9 mouse cellular contexts compared by ENCODE assay signal in the genomic region with DNA sequence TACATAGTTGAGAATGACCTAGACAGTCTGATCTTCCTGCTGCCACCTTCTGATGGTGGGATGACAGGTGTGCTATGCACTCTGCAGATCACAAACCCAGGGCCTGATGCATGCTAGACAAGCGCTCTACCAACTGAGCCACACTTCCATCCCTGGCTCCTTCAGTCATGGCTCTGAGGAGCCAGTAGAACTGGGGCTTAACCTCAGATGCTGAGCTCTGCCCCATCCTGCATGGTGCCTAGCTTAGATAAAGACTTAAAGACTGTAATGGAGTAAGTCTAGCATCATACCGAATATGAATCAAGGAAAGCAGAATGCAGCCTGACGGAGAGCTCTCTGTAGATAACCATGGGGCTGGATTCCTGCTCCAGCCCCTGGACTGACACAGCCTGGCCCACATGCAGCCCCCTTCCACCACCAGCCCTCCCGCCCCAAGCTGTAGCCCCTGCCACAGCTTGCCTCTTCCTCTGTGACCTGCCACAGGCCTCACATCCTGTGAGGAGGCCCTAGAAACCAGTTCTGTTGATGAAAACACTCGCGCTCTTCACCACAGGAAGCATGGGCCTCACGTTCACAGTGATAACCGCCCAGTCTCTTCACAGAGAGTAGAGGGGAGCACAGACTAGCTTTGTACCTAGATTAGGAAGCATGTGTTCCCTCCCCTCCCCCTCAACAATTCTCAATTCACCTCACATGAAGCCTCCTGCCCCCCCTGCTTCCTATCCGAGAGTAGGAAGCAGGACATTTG. TPM values are rescaled to one million over a fixed set of nuclear protein-coding genes. Genes with fewer than 3 reads are reported as not detected.
A peak's percentile ranks its signal among the peaks of the same experiment; 100 is the strongest.
DNase-seq lines count a peak whose midpoint lies in the region; ATAC-seq and TF ChIP-seq lines count a peak whose summit lies in the region.
"Had no signal": no experiment of that assay in that cellular context is flagged by ENCODE, and none has a peak within 500 bp of the region (broad histone marks: within the 10 kb centered on the region; RNA-seq: fewer than 3 reads in every experiment).

No protein-coding gene starts in this region.

- TF ChIP-seq EP300 in MEL (IDR thresholded peaks at IDR 0.05; ENCODE audit: low read depth in 1 of 2, low read length in 2 of 2), result peak; percentile 86 to 91

- ATAC-seq in embryonic facial prominence, embryonic 14.5 days (ENCODE audit: low read depth), result no peak; the same call in 1 of the 2 replicates
- ATAC-seq in cerebellum, adult (ENCODE audit: insufficient number of reproducible peaks, low FRiP score, low TSS enrichment), result no peak

- H3K4me3 ChIP-seq in MEL (ENCODE audit: control insufficient read depth in 1 of 2, insufficient read depth in 1 of 2, low read depth in 2 of 2, low read length in 2 of 2), result peak overlapping the region; percentile 2 to 8; a peak in 1 of 4 replicates
- H3K4me3 ChIP-seq in embryonic facial prominence, embryonic 14.5 days (ENCODE audit: low read depth, low read length), result no peak overlapping the region

- DNase-seq in MEL (ENCODE audit: low read depth, low spot score) (peak; percentile 92), liver (peak; percentile 41)
- peak; percentile 57 for DNase-seq in embryonic facial prominence, embryonic 14.5 days (ENCODE audit: low spot score)
- DNase-seq in skeletal muscle tissue, adult 2 months (ENCODE audit: low read depth, low spot score), result peak; percentile 14
- DNase-seq in layer of hippocampus, adult 9-10 months (ENCODE audit: low spot score), result no peak
- DNase-seq in adrenal gland, postnatal 36 days, result no peak
- no peak for DNase-seq in testis, postnatal 14 days (ENCODE audit: low spot score)
- DNase-seq: kidney, adult 9 months had no signal

- H3K4me2 ChIP-seq in embryonic facial prominence, embryonic 14.5 days (ENCODE audit: low read depth, low read length), result no peak overlapping the region

- no peaks in the 10 kb centered on the region for H3K9me3 ChIP-seq in MEL (replicated peaks; ENCODE audit: insufficient read depth, low read length)
- no peaks in the 10 kb centered on the region for H3K9me3 ChIP-seq in embryonic facial prominence, embryonic 14.5 days (ENCODE audit: control insufficient read depth, low read length)

- WGBS in embryonic facial prominence, embryonic 14.5 days, result 50% methylated on average over 9 of the region's 9 CpGs

- TF ChIP-seq CTCF in MEL (IDR thresholded peaks at IDR 0.05 in 2 of 3, conservative IDR thresholded peaks at IDR 0.05 in 1 of 3; ENCODE audit: control insufficient read depth in 1 of 3, insufficient read depth in 1 of 3, low read depth in 2 of 3, low read length in 3 of 3, poor library complexity in 1 of 3, severe bottlenecking in 1 of 3), result no peak

- peak; percentile 23 to 50; a peak in 1 of 4 replicates for TF ChIP-seq POLR2A in MEL (IDR thresholded peaks at IDR 0.05; ENCODE audit: control insufficient read depth in 1 of 2, insufficient read depth in 1 of 2, low read depth in 1 of 2, low read length in 2 of 2, poor library complexity in 1 of 2)

- peaks cover 0 to 37% of the 10 kb centered on the region in 2 experiments; a peak in 2 of 4 replicates for H3K36me3 ChIP-seq in MEL (ENCODE audit: control insufficient read depth in 1 of 2, insufficient read depth in 2 of 2, low read length in 2 of 2)
- no peaks in the 10 kb centered on the region for H3K36me3 ChIP-seq in embryonic facial prominence, embryonic 14.5 days (ENCODE audit: control insufficient read depth, insufficient read depth, low read length)

- peak overlapping the region; percentile 37 for H3K9ac ChIP-seq in MEL (ENCODE audit: control insufficient read depth, low read depth, low read length, poor library complexity, severe bottlenecking)
- no peak overlapping the region for H3K9ac ChIP-seq in embryonic facial prominence, embryonic 14.5 days (ENCODE audit: low read depth, low read length)

- H3K79me2 ChIP-seq in MEL (ENCODE audit: control insufficient read depth, insufficient read depth, low read length, poor library complexity), result peaks cover 16% of the 10 kb centered on the region

- no peaks in the 10 kb centered on the region for H3K27me3 ChIP-seq in MEL (ENCODE audit: control insufficient read depth in 1 of 2, insufficient read depth in 2 of 2, low read length in 2 of 2)
- H3K27me3 ChIP-seq in embryonic facial prominence, embryonic 14.5 days (replicated peaks; ENCODE audit: control insufficient read depth, insufficient read depth, low read length), result no peaks in the 10 kb centered on the region

- H3K27ac ChIP-seq in MEL (ENCODE audit: control insufficient read depth, low read depth, low read length), result peak overlapping the region; percentile 73
- peak overlapping the region; percentile 63 for H3K27ac ChIP-seq in embryonic facial prominence, embryonic 14.5 days (replicated peaks; ENCODE audit: low read depth, low read length)

- H3K4me1 ChIP-seq in MEL (ENCODE audit: control insufficient read depth in 1 of 2, insufficient read depth in 2 of 2, low read length in 2 of 2), result peaks cover 14 to 50% of the 10 kb centered on the region in 2 experiments
- peaks cover 20% of the 10 kb centered on the region for H3K4me1 ChIP-seq in embryonic facial prominence, embryonic 14.5 days (ENCODE audit: control insufficient read depth, insufficient read depth, low read length)

- TF ChIP-seq RAD21 in MEL (IDR thresholded peaks at IDR 0.05; ENCODE audit: low read depth, low read length), result no peak

TF ChIP-seq in MEL, 35 proteins besides CTCF, POLR2A, EP300 and RAD21 (continues in another document):
- TF ChIP-seq KAT2A (conservative IDR thresholded peaks at IDR 0.05; ENCODE audit: low read depth, low read length) (0 out of 2 replicates have a peak, but pooled peaks have one; percentile 31), TAL1 (IDR thresholded peaks at IDR 0.05; ENCODE audit: low read length) (peak; percentile 50), MXI1 (IDR thresholded peaks at IDR 0.05; ENCODE audit: low read depth, low read length) (peak; percentile 85), CHD1 (IDR thresholded peaks at IDR 0.05; ENCODE audit: low read depth, low read length) (no peak), NRF1 (IDR thresholded peaks at IDR 0.05; ENCODE audit: insufficient read depth, low read depth, low read length, poor library complexity, severe bottlenecking) (no peak), MYC (IDR thresholded peaks at IDR 0.05; ENCODE audit: low read depth, low read length) (peak; percentile 94), UBTF (IDR thresholded peaks at IDR 0.05; ENCODE audit: borderline replicate concordance, insufficient read depth, low read depth, low read length) (no peak), TCF12 (IDR thresholded peaks at IDR 0.05; ENCODE audit: low read depth, low read length) (peak; percentile 85), ZMIZ1 (IDR thresholded peaks at IDR 0.05; ENCODE audit: low read depth, low read length) (no peak), MAZ (IDR thresholded peaks at IDR 0.05; ENCODE audit: low read depth, low read length) (peak; percentile 79), BHLHE40 (IDR thresholded peaks at IDR 0.05; ENCODE audit: borderline replicate concordance, low read depth, low read length) (peak; percentile 98), ZC3H11A (IDR thresholded peaks at IDR 0.05; ENCODE audit: low read depth, low read length) (no peak), TBP (IDR thresholded peaks at IDR 0.05; ENCODE audit: low read depth, low read length) (peak; percentile 46; the same call in 1 of the 2 replicates), MAX (IDR thresholded peaks at IDR 0.05; ENCODE audit: low read length) (peak; percentile 88), GATA1 (IDR thresholded peaks at IDR 0.05; ENCODE audit: low read depth, low read length) (peak; percentile 75), MEF2A (IDR thresholded peaks at IDR 0.05; ENCODE audit: extremely low read depth, insufficient replicate concordance, low read depth, low read length, poor library complexity, severe bottlenecking) (peak; percentile 38; the same call in 1 of the 2 replicates), ETS1 (IDR thresholded peaks at IDR 0.05; ENCODE audit: low read depth, low read length) (peak; percentile 86), RCOR1 (IDR thresholded peaks at IDR 0.05; ENCODE audit: low read depth, low read length) (peak; percentile 96), JUND (IDR thresholded peaks at IDR 0.05; ENCODE audit: low read depth, low read length) (no peak), USF2 (IDR thresholded peaks at IDR 0.05; ENCODE audit: borderline replicate concordance in 1 of 2, insufficient read depth in 1 of 2, low read depth in 1 of 2, low read length in 2 of 2) (no peak), ELF1 (IDR thresholded peaks at IDR 0.05; ENCODE audit: low read depth, low read length) (peak; percentile 37; the same call in 1 of the 2 replicates), ZNF384 (IDR thresholded peaks at IDR 0.05; ENCODE audit: low read depth, low read length) (0 out of 2 replicates have a peak, but pooled peaks have one; percentile 36), ZKSCAN1 (IDR thresholded peaks at IDR 0.05; ENCODE audit: low read depth, low read length) (no peak), POLR2AphosphoS5 (IDR thresholded peaks at IDR 0.05; ENCODE audit: borderline replicate concordance, low read depth, low read length) (no peak), GABPA (IDR thresholded peaks at IDR 0.05; ENCODE audit: low read depth, low read length) (no peak), MYB (IDR thresholded peaks at IDR 0.05; ENCODE audit: low read depth, low read length) (peak; percentile 71; the same call in 1 of the 2 replicates), SMC3 (IDR thresholded peaks at IDR 0.05; ENCODE audit: low read depth, low read length) (no peak), E2F4 (IDR thresholded peaks at IDR 0.05; ENCODE audit: borderline replicate concordance, low read depth, low read length) (no peak), HCFC1 (IDR thresholded peaks at IDR 0.05; ENCODE audit: low read depth, low read length) (peak; percentile 60; the same call in 1 of the 2 replicates), USF1 (IDR thresholded peaks at IDR 0.05; ENCODE audit: low read depth, low read length) (peak; percentile 33; the same call in 1 of the 2 replicates), POLR2AphosphoS2 (IDR thresholded peaks at IDR 0.05; ENCODE audit: low read length) (peak; percentile 47; the same call in 1 of the 2 replicates), MAFK (IDR thresholded peaks at IDR 0.05; ENCODE audit: borderline replicate concordance, low read depth, low read length) (0 out of 2 replicates have a peak, but pooled peaks have one; percentile 31), NELFE (IDR thresholded peaks at IDR 0.05; ENCODE audit: low read depth, low read length) (no peak), CHD2 (IDR thresholded peaks at IDR 0.05; ENCODE audit: low read length) (peak; percentile 44)

RNA-seq across cellular contexts. Expression of gene Zfp831, which starts 41.2 kb away (rescaled TPM):
- 1.4 and 2.3 TPM in 2 replicates for total RNA-seq in MEL (2012; rRNA removed)
- polyA plus RNA-seq in MEL (2012; ENCODE audit: insufficient read depth in 1 of 2, insufficient read length in 2 of 2, low read depth in 1 of 2, low replicate concordance in 2 of 2, missing spikeins in 1 of 2), result 1 to 10 TPM in 1 of 2 experiments, not detected in 1; 4.1 TPM
- polyA plus RNA-seq in embryonic facial prominence, embryonic 14.5 days (2014; fragmentation: Nextera tagmentation; extraction: Ambion mirVana), result not detected in 2 replicates
- under 1 TPM; 0.03 to 0.10 TPM for total RNA-seq in adrenal gland, postnatal 36 days (2021)

Comparison
In these comparisons a context has a peak if more than half of its experiments do, and no peak if none do; other contexts are left out.
1. DNase-seq: peak in MEL (single experiment), embryonic facial prominence, embryonic 14.5 days (single experiment), liver (single experiment) and skeletal muscle tissue, adult 2 months (single experiment); none in layer of hippocampus, adult 9-10 months (single experiment), adrenal gland, postnatal 36 days (0 of 2) and testis, postnatal 14 days (single experiment).